Mouse (Mus musculus) adrenal gland, postnatal 4 days (tissue): ENCODE measurements around the gene Bub1. TPM values are rescaled to one million over a fixed set of nuclear protein-coding genes. Genes with fewer than 3 reads are reported as not detected.

Source experiments
- DNase-seq, 2 experiments: peaks; one replicate each; pipeline ENCODE4 v3.0.0; 2021 to 2022; ENCODE audit warnings: low spot score in 2 of 2, mixed read lengths in 2 of 2
- total RNA-seq, 2 experiments: library from RNA; stranded (reverse); gene quantifications; 2 replicates each; pipeline ENCODE4 v1.2.3; 2021

Bub1 gene
- total RNA-seq, 2 experiments from 2014 or later = 13.1 to 14.8 TPM

GRCm38 (mm10) chr2:127775013-127775412 is 56.7 kb downstream of the Bub1 start:
- DNase-seq = no peak

DNA sequence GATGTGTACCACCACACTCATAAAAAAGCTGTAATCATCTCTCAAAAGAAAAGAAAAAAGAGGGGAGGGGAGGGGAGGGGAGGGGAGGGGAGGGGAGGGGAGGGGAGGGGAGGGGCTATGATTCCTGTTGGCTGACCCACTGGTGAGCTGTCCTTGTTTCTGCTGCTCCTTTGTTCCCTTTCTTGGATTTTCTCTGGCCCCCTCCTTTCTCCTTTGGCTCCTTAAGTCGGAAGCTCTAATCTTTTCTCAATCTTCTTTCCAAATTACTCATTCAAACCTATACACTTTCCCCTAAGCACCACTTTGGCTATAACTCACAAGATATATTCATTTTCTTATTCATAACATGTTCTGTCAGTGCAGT is 57.1 kb downstream of the Bub1 start:
- DNase-seq = no peak

DNA sequence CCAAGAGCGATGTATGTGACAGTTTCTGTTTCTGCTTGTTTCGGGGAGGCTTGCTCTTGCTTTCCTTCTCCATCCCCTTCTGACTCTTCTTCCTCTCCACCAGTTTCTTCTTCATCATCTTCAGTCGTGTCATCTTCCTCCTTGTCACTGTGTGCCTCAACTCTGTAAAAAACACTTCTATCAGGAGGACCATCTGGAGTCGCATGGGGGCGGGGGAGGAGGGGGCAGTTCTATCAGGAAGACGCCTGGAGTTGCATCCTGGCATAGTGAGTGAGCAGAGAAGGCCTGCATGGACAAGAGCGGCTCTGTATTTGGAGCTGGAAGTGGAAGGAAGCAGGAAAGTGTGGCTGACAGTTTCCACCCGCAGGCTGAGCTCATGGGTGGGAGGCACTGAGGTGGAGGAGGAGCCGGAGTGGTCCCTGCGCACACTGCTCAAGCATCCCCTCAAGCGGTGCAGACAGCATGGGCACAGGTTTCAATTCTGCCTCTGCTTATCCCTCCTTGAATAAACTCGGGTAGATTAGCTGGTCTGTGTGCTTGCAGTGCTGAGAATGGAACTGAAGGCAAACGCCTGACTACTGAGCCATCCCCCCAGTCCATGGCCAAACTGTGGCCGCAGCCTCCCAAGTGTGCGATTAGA is 57.6 kb downstream of the Bub1 start:
- no peak for DNase-seq

- no peak for DNase-seq
These were observed 70.1 kb downstream of the Bub1 start for GRCm38 (mm10) chr2:127761587-127761986.

GRCm38 (mm10) chr2:127760429-127761000 is 71.2 kb downstream of the Bub1 start:
- DNase-seq = no peak

DNA sequence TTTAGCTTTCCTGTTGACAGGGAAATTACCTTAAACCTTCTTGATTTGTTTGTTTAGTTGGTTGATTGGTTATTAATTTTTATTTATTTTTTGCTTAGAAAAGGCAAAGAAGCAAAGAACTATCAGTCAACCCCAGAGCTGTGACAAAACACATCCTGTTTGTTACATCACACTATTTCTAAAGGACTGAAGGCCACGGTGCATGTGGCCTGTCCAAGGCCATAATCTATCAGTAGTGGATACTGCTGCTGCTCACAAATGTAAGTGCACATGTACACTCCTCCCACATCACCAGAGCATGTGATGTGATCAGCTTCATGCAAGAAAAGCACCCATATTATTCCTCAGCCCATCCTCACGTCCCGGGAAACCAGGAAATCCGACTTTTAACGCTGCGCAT is 71.7 kb downstream of the Bub1 start:
- DNase-seq = no peak

DNA sequence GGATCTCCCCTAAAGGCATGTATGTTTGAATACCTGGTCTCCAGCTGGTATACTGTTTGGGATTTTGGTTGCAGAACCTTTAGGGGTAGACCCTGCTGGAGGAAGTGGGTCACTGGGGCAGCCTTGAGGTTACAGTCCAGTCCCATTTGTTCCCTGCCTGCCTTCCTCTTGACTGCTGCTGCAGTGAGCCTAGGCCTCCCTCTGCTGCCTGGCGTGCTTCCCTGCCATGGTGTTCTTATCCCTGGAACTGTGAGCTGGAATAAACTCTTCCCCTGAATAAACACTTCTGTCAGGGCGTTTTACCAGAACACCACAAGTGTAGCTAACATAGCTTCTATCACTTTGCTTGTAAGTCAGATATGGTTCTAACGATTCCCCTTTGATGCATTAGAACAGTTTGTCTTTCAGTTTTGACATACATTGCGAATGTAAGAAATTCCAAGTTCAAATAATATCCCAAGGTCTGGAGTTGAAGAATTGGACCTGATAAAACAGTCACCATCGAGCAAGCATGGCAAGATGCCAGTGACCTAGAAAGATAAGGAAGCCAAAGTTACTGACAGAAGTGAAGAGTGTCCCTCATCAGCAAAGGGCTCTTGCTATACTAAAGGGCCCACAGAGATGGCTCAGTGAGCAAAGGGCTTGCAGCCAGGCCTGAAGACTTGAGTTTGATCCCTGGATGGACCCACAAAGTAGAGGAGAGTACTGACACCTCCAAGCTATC is 72.3 kb downstream of the Bub1 start:
- peak in 1 of 2 experiments; percentile 52 for DNase-seq

DNA sequence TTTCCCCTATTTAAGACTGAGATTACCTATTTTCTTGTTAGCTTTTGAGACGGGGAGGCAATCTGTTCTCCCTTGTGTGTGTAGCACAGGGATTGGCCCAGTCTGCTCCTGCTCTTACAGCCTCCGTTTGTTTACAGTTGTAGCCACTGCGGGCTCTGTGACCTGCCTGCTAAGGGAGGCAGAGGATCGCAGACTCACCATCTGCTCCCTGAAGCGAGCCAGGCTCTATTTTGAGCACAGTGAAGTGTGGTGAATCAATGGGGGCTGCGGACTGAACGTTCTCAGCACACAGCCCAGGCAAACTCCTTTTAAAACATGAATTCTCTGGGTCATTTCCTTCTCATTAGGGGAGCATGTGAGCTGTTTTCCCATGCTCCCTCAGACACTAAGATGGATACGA is 74.5 kb downstream of the Bub1 start:
- no peak for DNase-seq

GRCm38 (mm10) chr2:127754113-127754512 is 77.6 kb downstream of the Bub1 start:
- DNase-seq = no peak

- no peak for DNase-seq
These were observed 79.6 kb downstream of the Bub1 start for GRCm38 (mm10) chr2:127751849-127752610.

Other genes starting within 250 kb of the Bub1 start
- gene Zfp661, start 244.8 kb downstream of the Bub1 start, total RNA-seq = 1 to 10 TPM; 4.8 to 4.9 TPM
- 100 to 1,000 TPM; 126 to 141 TPM for gene Mrps5, start 244.6 kb downstream of the Bub1 start, total RNA-seq
- 10 to 100 TPM in 1 of 2 experiments, 1 to 10 TPM in 1; 7.3 to 19.1 TPM for gene Mal, start 175.2 kb downstream of the Bub1 start, total RNA-seq
- gene Mall, start 101.9 kb downstream of the Bub1 start, total RNA-seq = 1 to 10 TPM; 3.1 to 3.5 TPM
- 10 to 100 TPM; 37.6 to 42.6 TPM for gene Nphp1, start 43.0 kb downstream of the Bub1 start, total RNA-seq
- gene Mtln, start 39.4 kb downstream of the Bub1 start, total RNA-seq = 10 to 100 TPM; 65.4 to 66.7 TPM
- under 1 TPM; 0.20 to 0.42 TPM for gene Acoxl, start 7.0 kb upstream of the Bub1 start, total RNA-seq